Mouse (Mus musculus): ENCODE data around the gene Mgat4b. TPM values are rescaled to one million over a fixed set of nuclear protein-coding genes. Genes with fewer than 3 reads are reported as not detected.

The Mgat4b gene
- total RNA-seq, 1 experiment, result 22.6 TPM

- H3K9me3 ChIP-seq (ENCODE audit: control insufficient read depth, insufficient read depth, low read depth, low read length), result no peaks in the 10 kb centered on the region
- H3K36me3 ChIP-seq (ENCODE audit: control insufficient read depth, insufficient read depth, low read length, poor library complexity, severe bottlenecking), result peaks cover 1% of the 10 kb centered on the region
- H3K4me3 ChIP-seq (ENCODE audit: insufficient read depth in 1 of 2, low read depth in 1 of 2, low read length in 2 of 2, poor library complexity in 1 of 2, severe bottlenecking in 1 of 2), result peak overlapping the region; percentile 14 to 32; a peak in 3 of 4 replicates
- H3K4me1 ChIP-seq (ENCODE audit: control insufficient read depth in 2 of 2, insufficient read depth in 2 of 2, low read length in 2 of 2, poor library complexity in 1 of 2), result peaks cover 4 to 23% of the 10 kb centered on the region in 2 experiments; a peak in 3 of 4 replicates
- TF ChIP-seq ZNF384 (IDR thresholded peaks at IDR 0.05; ENCODE audit: low read depth, low read length), result no peak
- TF ChIP-seq HCFC1 (IDR thresholded peaks at IDR 0.05; ENCODE audit: borderline replicate concordance, insufficient read depth, low read length), result no peak
- TF ChIP-seq CHD2 (IDR thresholded peaks at IDR 0.05; ENCODE audit: low read depth, low read length), result no peak
- TF ChIP-seq ZC3H11A (IDR thresholded peaks at IDR 0.05; ENCODE audit: borderline replicate concordance, low read depth, low read length), result no peak
- no peak for TF ChIP-seq MAFK (IDR thresholded peaks at IDR 0.05; ENCODE audit: insufficient read depth, low read depth, low read length)
- peak overlapping the region; percentile 91 for H3K27ac ChIP-seq (ENCODE audit: insufficient read depth, low read depth, low read length, poor library complexity, severe bottlenecking)
- DNase-seq (ENCODE audit: low read depth, low spot score), result no peak
- H3K9ac ChIP-seq (ENCODE audit: insufficient read depth, low read depth, low read length, poor library complexity, severe bottlenecking), result peak overlapping the region; percentile 74
- in situ Hi-C loops (cut with MboI; ENCODE audit: low sequenced_read_pairs in 2 of 2, unreplicated experiment in 2 of 2), result no loop called here
Measured at GRCm38 (mm10) chr11:50252684-50253265, 42.1 kb downstream of the Mgat4b start.

GRCm38 (mm10) chr11:50253393-50253792, 42.7 kb downstream of the Mgat4b start:
- H3K9me3 ChIP-seq (ENCODE audit: control insufficient read depth, insufficient read depth, low read depth, low read length), result no peaks in the 10 kb centered on the region
- peaks cover 4 to 23% of the 10 kb centered on the region in 2 experiments; a peak in 3 of 4 replicates for H3K4me1 ChIP-seq (ENCODE audit: control insufficient read depth in 2 of 2, insufficient read depth in 2 of 2, low read length in 2 of 2, poor library complexity in 1 of 2)
- H3K36me3 ChIP-seq (ENCODE audit: control insufficient read depth, insufficient read depth, low read length, poor library complexity, severe bottlenecking), result peaks cover 7% of the 10 kb centered on the region
- DNase-seq (ENCODE audit: low read depth, low spot score), result no peak
- TF ChIP-seq ZNF384 (IDR thresholded peaks at IDR 0.05; ENCODE audit: low read depth, low read length), result no peak
- TF ChIP-seq MAFK (IDR thresholded peaks at IDR 0.05; ENCODE audit: insufficient read depth, low read depth, low read length), result no peak
- no peak for TF ChIP-seq HCFC1 (IDR thresholded peaks at IDR 0.05; ENCODE audit: borderline replicate concordance, insufficient read depth, low read length)
- no peak for TF ChIP-seq ZC3H11A (IDR thresholded peaks at IDR 0.05; ENCODE audit: borderline replicate concordance, low read depth, low read length)
- no peak for TF ChIP-seq CHD2 (IDR thresholded peaks at IDR 0.05; ENCODE audit: low read depth, low read length)
- peak overlapping the region; percentile 91; the same call in 1 of the 2 replicates for H3K27ac ChIP-seq (ENCODE audit: insufficient read depth, low read depth, low read length, poor library complexity, severe bottlenecking)
- peak overlapping the region in 1 of 2 experiments; percentile 32; a peak in 3 of 4 replicates for H3K4me3 ChIP-seq (ENCODE audit: insufficient read depth in 1 of 2, low read depth in 1 of 2, low read length in 2 of 2, poor library complexity in 1 of 2, severe bottlenecking in 1 of 2)
- in situ Hi-C loops (cut with MboI; ENCODE audit: low sequenced_read_pairs in 2 of 2, unreplicated experiment in 2 of 2), result no loop called here
- H3K9ac ChIP-seq (ENCODE audit: insufficient read depth, low read depth, low read length, poor library complexity, severe bottlenecking), result peak overlapping the region; percentile 74; the same call in 1 of the 2 replicates

- in situ Hi-C loops (cut with MboI; ENCODE audit: low sequenced_read_pairs in 2 of 2, unreplicated experiment in 2 of 2), result no loop called here
- no peak overlapping the region; the same call in 1 of the 2 replicates for H3K9ac ChIP-seq (ENCODE audit: insufficient read depth, low read depth, low read length, poor library complexity, severe bottlenecking)
Measured at GRCm38 (mm10) chr11:50254010-50254580, 43.4 kb downstream of the Mgat4b start.

GRCm38 (mm10) chr11:50256615-50257014, 45.9 kb downstream of the Mgat4b start:
- TF ChIP-seq MAFK (IDR thresholded peaks at IDR 0.05; ENCODE audit: insufficient read depth, low read depth, low read length), result no peak
- Histone ChIP-seq H3K9ac (ENCODE audit: insufficient read depth, low read depth, low read length, poor library complexity, severe bottlenecking) (no peak overlapping the region), H3K27ac (ENCODE audit: insufficient read depth, low read depth, low read length, poor library complexity, severe bottlenecking) (no peak overlapping the region), H3K4me1 (ENCODE audit: control insufficient read depth in 2 of 2, insufficient read depth in 2 of 2, low read length in 2 of 2, poor library complexity in 1 of 2) (peaks cover 9 to 26% of the 10 kb centered on the region in 2 experiments; a peak in 3 of 4 replicates), H3K9me3 (ENCODE audit: control insufficient read depth, insufficient read depth, low read depth, low read length) (no peaks in the 10 kb centered on the region), H3K36me3 (ENCODE audit: control insufficient read depth, insufficient read depth, low read length, poor library complexity, severe bottlenecking) (peaks cover 24% of the 10 kb centered on the region), H3K4me3 (ENCODE audit: insufficient read depth in 1 of 2, low read depth in 1 of 2, low read length in 2 of 2, poor library complexity in 1 of 2, severe bottlenecking in 1 of 2) (no peak overlapping the region)
- no peak for DNase-seq (ENCODE audit: low read depth, low spot score)
- in situ Hi-C loops (cut with MboI; ENCODE audit: low sequenced_read_pairs in 2 of 2, unreplicated experiment in 2 of 2), result no loop called here

More at GRCm38 (mm10) chr11:50254010-50254580, 43.4 kb downstream of the Mgat4b start:
- no peak for TF ChIP-seq CHD2 (IDR thresholded peaks at IDR 0.05; ENCODE audit: low read depth, low read length)
- no peak for DNase-seq (ENCODE audit: low read depth, low spot score)
- Histone ChIP-seq H3K4me3 (ENCODE audit: insufficient read depth in 1 of 2, low read depth in 1 of 2, low read length in 2 of 2, poor library complexity in 1 of 2, severe bottlenecking in 1 of 2) (peak overlapping the region in 1 of 2 experiments; percentile 14), H3K9me3 (ENCODE audit: control insufficient read depth, insufficient read depth, low read depth, low read length) (no peaks in the 10 kb centered on the region), H3K36me3 (ENCODE audit: control insufficient read depth, insufficient read depth, low read length, poor library complexity, severe bottlenecking) (peaks cover 13% of the 10 kb centered on the region), H3K4me1 (ENCODE audit: control insufficient read depth in 2 of 2, insufficient read depth in 2 of 2, low read length in 2 of 2, poor library complexity in 1 of 2) (peaks cover 4 to 22% of the 10 kb centered on the region in 2 experiments; a peak in 3 of 4 replicates), H3K27ac (ENCODE audit: insufficient read depth, low read depth, low read length, poor library complexity, severe bottlenecking) (no peak overlapping the region)
